Mouse (Mus musculus): Measurements from ENCODE around the gene Hibch. TPM values are rescaled to one million over a fixed set of nuclear protein-coding genes. Genes with fewer than 3 reads are reported as not detected.

Hibch gene
- polyA plus RNA-seq, 1 experiment from 2014 or later: 15.9 TPM

DNA sequence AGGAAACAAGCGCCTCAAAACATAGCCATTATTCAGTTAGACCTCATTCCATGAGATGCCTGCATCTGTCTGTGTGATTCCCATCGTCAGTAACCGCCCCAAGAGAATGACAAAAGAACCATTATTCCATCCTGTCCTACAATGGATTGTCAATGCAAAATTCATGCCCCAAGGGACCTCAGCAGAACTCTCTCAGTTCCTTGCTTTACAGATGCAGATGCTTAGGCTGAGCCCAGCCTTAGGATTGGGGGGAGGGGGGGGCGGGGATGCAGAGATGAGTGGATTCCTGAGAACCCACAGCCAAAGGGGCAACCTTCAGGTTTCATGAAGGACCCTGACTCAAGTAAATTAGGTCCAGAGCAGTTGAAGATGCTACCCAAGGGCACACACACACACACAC is 108.8 kb downstream of the Hibch start:
- no peaks in the 10 kb centered on the region for H3K9me3 ChIP-seq (replicated peaks)
- H3K4me3 ChIP-seq (replicated peaks): no peak overlapping the region
- no peaks in the 10 kb centered on the region for H3K4me1 ChIP-seq (replicated peaks)
- ATAC-seq (ENCODE audit: insufficient read depth): no peak
- H3K27me3 ChIP-seq: peaks cover 15% of the 10 kb centered on the region
- H3K36me3 ChIP-seq (replicated peaks): no peaks in the 10 kb centered on the region
- H3K4me2 ChIP-seq: peak overlapping the region; percentile 75
- 38% methylated on average over 4 of the region's 4 CpGs for whole genome bisulfite sequencing (ENCODE audit: insufficient replicate concordance)
- H3K27ac ChIP-seq (replicated peaks): no peak overlapping the region
- no peak overlapping the region for H3K9ac ChIP-seq

DNA sequence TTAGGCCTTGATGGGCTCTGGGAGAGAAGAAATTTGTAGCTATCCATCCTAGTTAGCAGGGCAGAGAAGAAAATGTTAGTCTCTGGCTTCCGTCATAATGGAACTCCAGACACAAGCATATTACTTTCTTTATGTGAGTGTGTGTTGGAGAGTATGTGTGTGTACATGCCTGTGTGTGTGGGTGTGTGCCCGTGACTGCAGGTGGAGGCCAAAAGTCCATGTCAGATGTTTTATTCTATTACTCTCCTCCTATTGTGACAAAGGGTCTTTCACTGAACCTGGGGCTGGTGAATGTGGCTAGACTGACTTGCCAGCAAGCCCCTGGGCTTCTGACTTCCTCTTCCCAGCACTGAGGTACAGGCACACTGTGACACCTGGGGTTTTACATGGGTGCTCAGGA is 109.7 kb downstream of the Hibch start:
- no peak overlapping the region for H3K27ac ChIP-seq (replicated peaks)
- H3K36me3 ChIP-seq (replicated peaks): no peaks in the 10 kb centered on the region
- no peaks in the 10 kb centered on the region for H3K9me3 ChIP-seq (replicated peaks)
- 41% methylated on average over 2 of the region's 2 CpGs for WGBS (ENCODE audit: insufficient replicate concordance)
- ATAC-seq (ENCODE audit: insufficient read depth): no peak
- peaks cover 15% of the 10 kb centered on the region for H3K27me3 ChIP-seq
- H3K4me2 ChIP-seq: no peak overlapping the region
- H3K9ac ChIP-seq: no peak overlapping the region
- no peak overlapping the region for H3K4me3 ChIP-seq (replicated peaks)
- H3K4me1 ChIP-seq (replicated peaks): no peaks in the 10 kb centered on the region

DNA sequence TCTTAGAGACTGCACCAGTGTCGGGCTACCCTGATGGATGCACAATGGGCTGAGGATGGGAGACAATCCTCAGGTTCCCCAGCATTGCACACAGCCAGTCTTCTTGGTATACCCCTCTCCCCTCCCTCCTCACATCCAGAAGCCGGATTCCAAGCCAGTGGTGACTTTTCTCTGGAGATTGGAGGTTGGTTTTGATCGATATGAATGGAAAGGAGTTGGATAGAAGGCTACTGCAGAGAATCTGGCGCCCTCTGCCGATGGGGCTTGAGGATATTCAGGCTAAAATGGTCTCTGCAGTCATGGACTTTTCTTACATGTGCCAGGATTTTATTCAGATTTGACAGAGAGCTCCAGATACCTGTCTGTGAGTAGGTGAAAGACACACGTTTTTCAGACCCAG is 110.4 kb downstream of the Hibch start:
- Histone ChIP-seq H3K27ac (replicated peaks) (no peak overlapping the region), H3K4me3 (replicated peaks) (no peak overlapping the region), H3K9ac (no peak overlapping the region), H3K36me3 (replicated peaks) (no peaks in the 10 kb centered on the region), H3K4me2 (no peak overlapping the region), H3K27me3 (peaks cover 15% of the 10 kb centered on the region), H3K9me3 (replicated peaks) (no peaks in the 10 kb centered on the region), H3K4me1 (replicated peaks) (no peaks in the 10 kb centered on the region)
- 24% methylated on average over 6 of the region's 6 CpGs for WGBS (ENCODE audit: insufficient replicate concordance)
- no peak for ATAC-seq (ENCODE audit: insufficient read depth)

- WGBS (ENCODE audit: insufficient replicate concordance): 59% methylated on average over 4 of the region's 4 CpGs
- peaks cover 15% of the 10 kb centered on the region for H3K27me3 ChIP-seq
- H3K4me1 ChIP-seq (replicated peaks): no peaks in the 10 kb centered on the region
- no peaks in the 10 kb centered on the region for H3K9me3 ChIP-seq (replicated peaks)
- no peaks in the 10 kb centered on the region for H3K36me3 ChIP-seq (replicated peaks)
- no peak overlapping the region for H3K27ac ChIP-seq (replicated peaks)
- no peak overlapping the region for H3K4me3 ChIP-seq (replicated peaks)
- H3K9ac ChIP-seq: no peak overlapping the region
- H3K4me2 ChIP-seq: no peak overlapping the region
- no peak for ATAC-seq (ENCODE audit: insufficient read depth)
Measured at GRCm38 (mm10) chr1:52956746-52957145, 112.0 kb downstream of the Hibch start.

DNA sequence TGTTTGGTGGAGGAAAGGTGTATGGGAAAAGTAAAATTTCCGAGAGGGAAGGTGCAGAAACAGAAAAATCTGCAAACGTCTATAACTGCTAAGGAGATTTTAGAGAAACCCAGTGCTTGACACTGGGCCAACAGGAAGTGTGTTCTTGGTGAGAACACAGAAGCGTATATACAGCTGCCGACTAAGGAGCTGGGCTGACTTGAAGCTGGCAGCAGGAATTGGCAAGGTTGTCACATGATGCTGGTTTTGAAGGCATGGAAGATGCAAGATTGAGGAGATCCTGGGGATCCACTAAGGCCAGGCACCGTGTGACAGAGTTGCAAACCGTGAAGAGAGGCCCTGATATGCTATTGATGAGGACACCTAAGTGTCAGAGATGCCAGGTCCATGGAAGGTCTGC is 115.5 kb downstream of the Hibch start:
- 33% methylated on average over 6 of the region's 6 CpGs for WGBS (ENCODE audit: insufficient replicate concordance)
- no peak for ATAC-seq (ENCODE audit: insufficient read depth)
- no peak overlapping the region for H3K4me3 ChIP-seq (replicated peaks)
- H3K4me2 ChIP-seq: no peak overlapping the region
- no peaks in the 10 kb centered on the region for H3K27me3 ChIP-seq
- H3K9me3 ChIP-seq (replicated peaks): no peaks in the 10 kb centered on the region
- H3K4me1 ChIP-seq (replicated peaks): no peaks in the 10 kb centered on the region
- H3K27ac ChIP-seq (replicated peaks): no peak overlapping the region
- no peak overlapping the region for H3K9ac ChIP-seq
- H3K36me3 ChIP-seq (replicated peaks): no peaks in the 10 kb centered on the region

DNA sequence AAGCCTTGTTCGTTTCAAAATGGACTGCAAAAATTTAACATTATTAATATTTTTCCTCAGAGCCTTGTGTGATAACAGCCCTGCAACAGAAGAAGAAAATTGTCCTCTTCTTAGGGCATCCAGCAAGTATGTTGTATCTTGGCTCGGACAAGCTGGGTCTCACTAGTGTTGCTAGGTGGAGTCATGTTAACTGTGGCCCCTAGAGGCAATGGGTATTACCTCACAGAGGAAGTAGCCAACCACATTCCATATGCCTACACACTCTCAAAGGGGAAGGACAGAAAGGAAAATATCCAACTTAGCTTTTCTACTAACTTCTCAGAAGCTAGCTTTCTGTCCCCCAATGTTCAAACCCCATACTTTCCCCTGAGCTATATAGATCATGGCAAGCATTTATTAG is 118.4 kb downstream of the Hibch start:
- Histone ChIP-seq H3K4me2 (no peak overlapping the region), H3K27me3 (no peaks in the 10 kb centered on the region), H3K36me3 (replicated peaks) (no peaks in the 10 kb centered on the region), H3K27ac (replicated peaks) (no peak overlapping the region), H3K4me3 (replicated peaks) (no peak overlapping the region), H3K9ac (no peak overlapping the region), H3K9me3 (replicated peaks) (no peaks in the 10 kb centered on the region), H3K4me1 (replicated peaks) (no peaks in the 10 kb centered on the region)
- ATAC-seq (ENCODE audit: insufficient read depth): no peak
- 32% methylated on average over 2 of the region's 2 CpGs for WGBS (ENCODE audit: insufficient replicate concordance)

DNA sequence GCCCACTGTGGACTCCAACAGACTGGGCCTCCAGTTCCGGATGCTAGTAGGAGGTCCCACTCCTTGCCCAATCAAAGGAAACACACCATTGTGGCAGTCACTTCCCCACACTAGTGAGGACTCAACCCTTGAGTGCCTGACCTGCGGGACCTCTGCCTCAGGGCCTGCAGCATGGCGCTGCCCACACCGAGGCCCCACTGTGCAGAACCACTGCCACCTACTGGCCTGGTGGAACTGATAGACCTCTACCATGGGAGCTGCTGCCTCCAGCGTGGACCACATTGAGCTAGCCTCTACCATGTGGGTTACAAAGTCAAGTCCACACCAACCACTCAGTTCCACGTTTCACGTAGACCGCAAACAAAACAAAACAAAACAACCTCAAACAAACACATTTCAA is 119.9 kb downstream of the Hibch start:
- Histone ChIP-seq H3K9me3 (replicated peaks) (no peaks in the 10 kb centered on the region), H3K27me3 (no peaks in the 10 kb centered on the region), H3K27ac (replicated peaks) (no peak overlapping the region), H3K36me3 (replicated peaks) (no peaks in the 10 kb centered on the region), H3K4me1 (replicated peaks) (no peaks in the 10 kb centered on the region), H3K4me2 (no peak overlapping the region), H3K4me3 (replicated peaks) (no peak overlapping the region), H3K9ac (no peak overlapping the region)
- ATAC-seq (ENCODE audit: insufficient read depth): peak; percentile 15; the same call in 1 of the 2 replicates
- 66% methylated on average over 8 of the region's 8 CpGs for WGBS (ENCODE audit: insufficient replicate concordance)

Other genes with a start within 250 kb of the Hibch start
- 1.3 and 1.4 TPM in 2 replicates for gene Nemp2, start 214.2 kb upstream of the Hibch start, polyA plus RNA-seq (2015; fragmentation: Nextera tagmentation; extraction: Ambion mirVana)
- 0.51 and 0.67 TPM in 2 replicates for gene Mfsd6, start 117.5 kb upstream of the Hibch start, polyA plus RNA-seq (2015; fragmentation: Nextera tagmentation; extraction: Ambion mirVana)
- gene Inpp1, start 27.2 kb upstream of the Hibch start, polyA plus RNA-seq (2015; fragmentation: Nextera tagmentation; extraction: Ambion mirVana): 5.2 and 5.8 TPM in 2 replicates
- gene 1700019D03Rik, start 175.2 kb downstream of the Hibch start, polyA plus RNA-seq (2015; fragmentation: Nextera tagmentation; extraction: Ambion mirVana): 8.7 and 10.2 TPM in 2 replicates
- gene Mstn, start 216.7 kb downstream of the Hibch start, polyA plus RNA-seq (2015; fragmentation: Nextera tagmentation; extraction: Ambion mirVana): 0.06 and 0.14 TPM in 2 replicates

Measured in liver, embryonic 15.5 days (tissue).